Mouse (Mus musculus) spleen, postnatal 36 days (tissue): Measurements from ENCODE around the gene Rlf.

ENCODE experiments used
- DNase-seq, 2 experiments: peaks; one replicate each; pipeline ENCODE4 v3.0.0; 2022; ENCODE audit warnings: low spot score in 2 of 2, mixed read lengths in 1 of 2

The Rlf gene

DNA sequence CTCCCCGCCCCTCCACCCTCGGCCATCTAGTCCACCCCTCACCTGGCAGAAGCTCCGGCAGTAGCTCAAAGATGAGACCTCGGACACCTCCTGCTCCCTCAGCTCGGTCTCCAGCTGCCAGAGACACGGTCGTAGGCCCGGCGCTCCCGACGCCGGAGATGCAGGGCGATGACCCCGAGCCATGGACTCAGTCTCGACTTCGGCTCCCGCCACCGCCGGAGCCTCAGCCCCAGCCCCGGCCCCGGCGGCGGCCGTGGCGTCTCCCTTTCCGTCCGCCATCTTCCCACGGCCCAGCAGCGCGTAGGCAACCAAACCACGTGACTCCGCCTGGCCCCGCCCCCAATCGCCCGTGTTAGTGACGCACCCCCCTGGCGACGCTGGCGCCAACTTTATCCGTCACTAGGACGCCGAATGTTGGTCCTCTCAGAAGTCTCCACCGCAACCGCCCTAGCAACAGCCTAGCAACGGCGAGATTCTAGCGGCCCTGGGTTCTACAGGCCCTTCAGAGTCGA lies at the start of gene Rlf:
Rlf (minus strand) TSS at position 292 of the 512 bp plus-strand sequence.
- DNase-seq, result peak; percentile 95 to 96

- no peak for DNase-seq
Measured at GRCm38 (mm10) chr4:121241612-121242000, 26.7 kb upstream of the Rlf start.

GRCm38 (mm10) chr4:121240637-121241611 lies 26.0 kb upstream of the Rlf start:
- no peak for DNase-seq

DNA sequence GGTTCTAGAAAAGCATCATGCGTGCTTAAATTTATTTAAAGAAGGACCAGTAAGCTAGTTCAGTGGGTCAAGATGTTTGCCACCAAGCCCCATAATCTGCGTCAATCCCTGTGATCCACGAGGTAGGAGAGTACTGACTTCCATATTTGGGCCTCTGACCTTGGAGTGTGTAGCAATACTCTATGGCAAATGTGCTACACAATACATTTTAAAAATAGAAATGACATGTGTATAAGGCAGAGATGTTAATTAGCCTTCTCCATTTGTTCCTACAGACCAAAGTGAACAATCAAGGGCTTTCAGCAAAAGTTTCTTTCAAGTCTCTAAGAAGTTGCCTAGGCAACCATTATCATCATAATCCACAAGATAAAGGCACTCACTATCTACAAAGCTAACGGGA lies 25.0 kb upstream of the Rlf start:
- no peak for DNase-seq

DNA sequence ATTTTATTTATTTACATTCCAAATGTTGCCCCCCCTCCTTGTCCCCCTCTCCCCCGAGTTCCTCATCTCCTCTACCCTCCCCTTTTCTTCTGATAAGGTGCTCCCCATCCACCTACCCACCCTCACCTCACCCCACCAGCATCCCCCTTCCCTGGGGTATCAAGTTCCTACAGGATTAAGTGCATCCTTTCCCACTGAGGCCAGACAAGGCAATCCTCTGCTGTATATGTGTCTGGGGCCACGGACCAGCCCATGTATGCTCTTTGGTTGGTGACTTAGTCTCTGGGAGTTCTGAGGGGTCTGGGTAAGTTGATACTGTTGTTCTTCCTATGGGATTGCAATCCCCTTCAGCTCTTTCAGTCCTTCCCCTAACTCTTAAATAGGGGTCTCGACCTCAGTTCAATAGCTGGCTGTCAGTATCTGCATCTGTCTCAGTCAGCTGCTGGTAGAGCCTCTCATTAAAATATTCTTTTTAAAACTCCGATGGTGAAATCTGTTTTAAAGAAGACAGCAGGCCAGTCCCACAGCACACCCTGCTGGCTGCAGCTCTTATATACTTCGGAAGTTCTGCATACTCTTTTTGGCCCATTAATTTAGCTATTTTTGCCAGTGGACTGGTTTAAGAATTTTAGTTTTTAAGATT lies 17.0 kb upstream of the Rlf start:
- DNase-seq, result peak in 1 of 2 experiments; percentile 19

GRCm38 (mm10) chr4:121230943-121231614 lies 16.2 kb upstream of the Rlf start:
- no peak for DNase-seq

- no peak for DNase-seq
Measured at GRCm38 (mm10) chr4:121227072-121227471, 12.2 kb upstream of the Rlf start.

GRCm38 (mm10) chr4:121225177-121225576 lies 10.3 kb upstream of the Rlf start:
- DNase-seq, result no peak

GRCm38 (mm10) chr4:121223136-121223535 lies 8.3 kb upstream of the Rlf start:
- no peak for DNase-seq

GRCm38 (mm10) chr4:121216216-121216615 lies 1.3 kb upstream of the Rlf start:
- no peak for DNase-seq

DNA sequence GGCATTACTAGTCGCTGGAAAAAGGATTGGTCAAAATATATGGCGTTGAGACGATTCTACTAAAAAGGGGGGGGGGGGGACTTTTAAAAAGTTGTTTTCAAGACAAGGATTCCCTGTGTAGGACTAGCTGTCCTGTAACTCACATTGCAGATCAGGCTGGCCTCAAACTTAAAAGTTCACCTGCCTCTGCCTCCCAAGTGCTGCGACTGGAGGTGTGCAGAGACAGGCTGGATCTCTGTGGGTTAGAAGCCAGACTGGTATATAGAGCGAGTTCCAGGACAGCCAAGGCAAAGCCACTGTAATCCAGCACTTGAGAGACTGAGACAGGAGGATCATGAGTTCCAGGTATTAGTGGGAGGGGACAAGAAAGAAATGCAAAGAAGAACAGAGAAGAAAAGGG lies 605 bp upstream of the Rlf start:
- no peak for DNase-seq

- DNase-seq, result peak; percentile 54 to 56
Measured at GRCm38 (mm10) chr4:121213936-121214792, 720 bp downstream of the Rlf start.

DNA sequence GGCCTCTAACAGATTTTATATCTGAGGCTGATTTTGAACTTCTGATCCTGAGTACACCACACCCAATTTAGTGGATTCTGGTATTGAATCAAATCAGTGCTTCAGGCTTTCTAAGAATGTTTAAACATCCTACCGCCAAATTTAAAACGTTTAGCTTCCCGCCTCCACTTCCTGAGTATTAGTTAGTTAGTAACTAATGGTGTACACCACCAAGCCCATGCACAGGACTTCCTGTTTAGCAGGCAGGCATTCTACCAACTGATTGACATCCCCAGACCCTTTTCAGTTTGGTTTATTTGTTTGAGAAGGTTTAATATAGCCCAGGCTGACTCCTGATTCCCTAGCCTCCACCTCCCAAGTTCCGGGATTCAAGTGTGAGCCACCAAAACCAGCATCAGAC lies 6.0 kb downstream of the Rlf start:
- DNase-seq, result no peak

- no peak for DNase-seq
Measured at GRCm38 (mm10) chr4:121197856-121198255, 17.0 kb downstream of the Rlf start.

GRCm38 (mm10) chr4:121196995-121197394 lies 17.9 kb downstream of the Rlf start:
- peak; percentile 14 to 48 for DNase-seq

- DNase-seq, result peak; percentile 79 to 82
Measured at GRCm38 (mm10) chr4:121196205-121196604, 18.7 kb downstream of the Rlf start.

DNA sequence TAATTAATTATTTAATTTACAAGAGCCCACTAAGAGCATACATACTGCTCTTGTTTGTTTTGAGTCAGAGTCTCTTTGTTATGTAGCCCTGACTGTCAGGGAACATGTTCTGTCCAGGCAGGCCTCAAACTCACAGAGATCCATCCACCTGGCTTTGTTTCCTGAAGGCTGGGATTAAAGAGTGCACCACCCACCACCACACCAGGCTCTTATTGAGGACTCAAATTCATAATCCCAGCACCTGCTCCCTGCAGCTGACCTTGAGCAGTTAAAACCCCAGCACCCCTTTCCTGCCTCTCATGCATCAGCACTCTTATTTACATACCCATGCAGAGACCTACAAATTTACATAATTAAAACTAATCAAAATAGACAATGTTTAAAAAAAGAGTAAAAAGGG lies 20.1 kb downstream of the Rlf start:
- peak in 1 of 2 experiments; percentile 12 for DNase-seq

- DNase-seq, result no peak
Measured at GRCm38 (mm10) chr4:121192306-121192705, 22.6 kb downstream of the Rlf start.

GRCm38 (mm10) chr4:121189341-121189740 lies 25.5 kb downstream of the Rlf start:
- DNase-seq, result no peak

- DNase-seq, result no peak
Measured at GRCm38 (mm10) chr4:121179669-121180068, 35.2 kb downstream of the Rlf start.

GRCm38 (mm10) chr4:121167656-121168055 lies 47.2 kb downstream of the Rlf start:
- DNase-seq, result no peak
